Mouse (Mus musculus) cerebellum, adult 2 months (tissue): ENCODE results near the gene Suds3.

Source experiments
- CTCF ChIP-seq: fragments of 200-500 bp; IDR thresholded peaks from 2 replicates; pipeline ENCODE4 v1.5.1; 2011; ENCODE audit warnings: low read depth, mild to moderate bottlenecking, control low read depth, low read length, moderate library complexity, borderline replicate concordance; ENCODE audit not compliant: insufficient read depth
- POLR2A ChIP-seq: fragments of 200-500 bp; IDR thresholded peaks from 2 replicates; pipeline ENCODE4 v1.6.1; 2011; ENCODE audit warnings: low read length, control low read depth, borderline replicate concordance; ENCODE audit not compliant: insufficient read depth

GRCm38 (mm10) chr5:117133446-117134065, 17.6 kb upstream of the Suds3 start:
- no peak for TF ChIP-seq CTCF
- TF ChIP-seq POLR2A: no peak
